Mouse (Mus musculus) gonadal fat pad, adult 2 months (tissue): ENCODE data around the gene Cfap61. TPM values are rescaled to one million over a fixed set of nuclear protein-coding genes. Genes with fewer than 3 reads are reported as not detected.

Source experiments
- DNase-seq: peaks from one replicate; pipeline ENCODE4 v3.0.0-alpha.2; 2012; ENCODE audit warnings: low read depth
- polyA plus RNA-seq: library from polyadenylated mRNA; depleted of rRNA; stranded (reverse); fragments of >200 nt; gene quantifications from 2 replicates; pipeline ENCODE4 v1.2.3, GENCODE M21; 2012

The Cfap61 gene
- polyA plus RNA-seq, 1 experiment, result 0.85 TPM

GRCm38 (mm10) chr2:146221076-146221928 is 286.7 kb downstream of the Cfap61 start, which contains the start of gene Insm1:
Gene Insm1, plus strand, starts transcription at chr2:146221921.
- DNase-seq, result no peak

- no peak for DNase-seq
Measured at GRCm38 (mm10) chr2:146221929-146222278, 287.3 kb downstream of the Cfap61 start.

- DNase-seq, result no peak
Measured at GRCm38 (mm10) chr2:146222279-146223175, 287.9 kb downstream of the Cfap61 start.

- DNase-seq, result no peak
Measured at GRCm38 (mm10) chr2:146223176-146223905, 288.8 kb downstream of the Cfap61 start.

- no peak for DNase-seq
Measured at GRCm38 (mm10) chr2:146224141-146224540, 289.6 kb downstream of the Cfap61 start.

- no peak for DNase-seq
Measured at GRCm38 (mm10) chr2:146225818-146226217, 291.2 kb downstream of the Cfap61 start.

GRCm38 (mm10) chr2:146226484-146226883 is 291.9 kb downstream of the Cfap61 start:
- DNase-seq, result no peak

GRCm38 (mm10) chr2:146227646-146228045 is 293.1 kb downstream of the Cfap61 start:
- no peak for DNase-seq

- no peak for DNase-seq
Measured at GRCm38 (mm10) chr2:146228435-146228834, 293.9 kb downstream of the Cfap61 start.

- DNase-seq, result no peak
Measured at GRCm38 (mm10) chr2:146231485-146231884, 296.9 kb downstream of the Cfap61 start.

GRCm38 (mm10) chr2:146239196-146239747 is 304.7 kb downstream of the Cfap61 start:
- no peak for DNase-seq

- no peak for DNase-seq
Measured at GRCm38 (mm10) chr2:146244049-146244448, 309.5 kb downstream of the Cfap61 start.

- no peak for DNase-seq
Measured at GRCm38 (mm10) chr2:146245401-146245800, 310.8 kb downstream of the Cfap61 start.

- DNase-seq, result no peak
Measured at GRCm38 (mm10) chr2:146246409-146247075, 312.0 kb downstream of the Cfap61 start.

- no peak for DNase-seq
Measured at GRCm38 (mm10) chr2:146247576-146247975, 313.0 kb downstream of the Cfap61 start.

- DNase-seq, result no peak
Measured at GRCm38 (mm10) chr2:146249033-146249432, 314.4 kb downstream of the Cfap61 start.

GRCm38 (mm10) chr2:146250236-146250904 is 315.8 kb downstream of the Cfap61 start:
- DNase-seq, result no peak

- no peak for DNase-seq
Measured at GRCm38 (mm10) chr2:146254387-146254786, 319.8 kb downstream of the Cfap61 start.

- no peak for DNase-seq
Measured at GRCm38 (mm10) chr2:146255636-146256035, 321.1 kb downstream of the Cfap61 start.

GRCm38 (mm10) chr2:146256321-146256875 is 321.8 kb downstream of the Cfap61 start:
- no peak for DNase-seq
